Mouse (Mus musculus) ovary, postnatal 10 days (tissue): ENCODE measurements around the gene Tnfsf14.

Experiments
- DNase-seq: peaks from one replicate; pipeline ENCODE4 v3.0.0; 2022; ENCODE audit warnings: low spot score

Tnfsf14 gene

GRCm38 (mm10) chr17:57201841-57202724 lies 8.1 kb upstream of the Tnfsf14 start:
- DNase-seq: no peak

GRCm38 (mm10) chr17:57198252-57198651 lies 4.3 kb upstream of the Tnfsf14 start:
- DNase-seq: no peak

GRCm38 (mm10) chr17:57195326-57196010 lies 1.5 kb upstream of the Tnfsf14 start:
- DNase-seq: no peak

- DNase-seq: no peak
Observed at GRCm38 (mm10) chr17:57194771-57195170, 794 bp upstream of the Tnfsf14 start.

GRCm38 (mm10) chr17:57188510-57189192 lies 5.3 kb downstream of the Tnfsf14 start:
- DNase-seq: no peak

GRCm38 (mm10) chr17:57185641-57186040 lies 8.3 kb downstream of the Tnfsf14 start:
- no peak for DNase-seq

GRCm38 (mm10) chr17:57182871-57183270 lies 11.1 kb downstream of the Tnfsf14 start:
- DNase-seq: no peak

- DNase-seq: no peak
Observed at GRCm38 (mm10) chr17:57180363-57180762, 13.6 kb downstream of the Tnfsf14 start.

- no peak for DNase-seq
Observed at GRCm38 (mm10) chr17:57173351-57173750, 20.6 kb downstream of the Tnfsf14 start.

GRCm38 (mm10) chr17:57172378-57172777 lies 21.6 kb downstream of the Tnfsf14 start:
- no peak for DNase-seq

- DNase-seq: no peak
Observed at GRCm38 (mm10) chr17:57170616-57171260, 23.2 kb downstream of the Tnfsf14 start.

GRCm38 (mm10) chr17:57166800-57167791 lies 26.9 kb downstream of the Tnfsf14 start:
- DNase-seq: peak; percentile 76

GRCm38 (mm10) chr17:57153787-57154186 lies 40.2 kb downstream of the Tnfsf14 start:
- DNase-seq: no peak

GRCm38 (mm10) chr17:57153006-57153405 lies 41.0 kb downstream of the Tnfsf14 start:
- no peak for DNase-seq

- DNase-seq: no peak
Observed at GRCm38 (mm10) chr17:57148994-57149803, 44.8 kb downstream of the Tnfsf14 start, which contains the start of gene Cd70. TSS of gene Cd70 (minus strand) at chr17:57149777.

GRCm38 (mm10) chr17:57148343-57148742 lies 45.6 kb downstream of the Tnfsf14 start:
- no peak for DNase-seq

- no peak for DNase-seq
Observed at GRCm38 (mm10) chr17:57145115-57145514, 48.9 kb downstream of the Tnfsf14 start.

GRCm38 (mm10) chr17:57143704-57144103 lies 50.3 kb downstream of the Tnfsf14 start:
- no peak for DNase-seq

GRCm38 (mm10) chr17:57139708-57140107 lies 54.3 kb downstream of the Tnfsf14 start:
- DNase-seq: no peak
